Mouse (Mus musculus): Measurements from ENCODE around the gene Gabre. TPM values are rescaled to one million over a fixed set of nuclear protein-coding genes. Genes with fewer than 3 reads are reported as not detected.

The Gabre gene
- 2.9 and 7.1 TPM in 2 replicates for polyA plus RNA-seq (2012; rRNA removed)

GRCm38 (mm10) chrX:72274659-72275371 is at the start of gene Gabre:
TSS of gene Gabre (minus strand) at chrX:72274803.

GRCm38 (mm10) chrX:72221717-72222116 is 52.9 kb downstream of the Gabre start, which contains the start of gene Magea4:
TSS of gene Magea4 (plus strand) at chrX:72222017.

Other genes starting within 250 kb of the Gabre start
- gene Magea4, start 52.8 kb downstream of the Gabre start, polyA plus RNA-seq (2012; rRNA removed), result not detected in 2 replicates
- gene Magea10, start 112.1 kb upstream of the Gabre start, polyA plus RNA-seq (2012; rRNA removed), result not detected in 2 replicates